Mouse (Mus musculus): ENCODE measurements around the gene Pdk1. TPM values are rescaled to one million over a fixed set of nuclear protein-coding genes. Genes with fewer than 3 reads are reported as not detected.

Gene Pdk1
- polyA plus RNA-seq, 2 experiments from 2014 or later = 27.8 to 41.8 TPM

DNA sequence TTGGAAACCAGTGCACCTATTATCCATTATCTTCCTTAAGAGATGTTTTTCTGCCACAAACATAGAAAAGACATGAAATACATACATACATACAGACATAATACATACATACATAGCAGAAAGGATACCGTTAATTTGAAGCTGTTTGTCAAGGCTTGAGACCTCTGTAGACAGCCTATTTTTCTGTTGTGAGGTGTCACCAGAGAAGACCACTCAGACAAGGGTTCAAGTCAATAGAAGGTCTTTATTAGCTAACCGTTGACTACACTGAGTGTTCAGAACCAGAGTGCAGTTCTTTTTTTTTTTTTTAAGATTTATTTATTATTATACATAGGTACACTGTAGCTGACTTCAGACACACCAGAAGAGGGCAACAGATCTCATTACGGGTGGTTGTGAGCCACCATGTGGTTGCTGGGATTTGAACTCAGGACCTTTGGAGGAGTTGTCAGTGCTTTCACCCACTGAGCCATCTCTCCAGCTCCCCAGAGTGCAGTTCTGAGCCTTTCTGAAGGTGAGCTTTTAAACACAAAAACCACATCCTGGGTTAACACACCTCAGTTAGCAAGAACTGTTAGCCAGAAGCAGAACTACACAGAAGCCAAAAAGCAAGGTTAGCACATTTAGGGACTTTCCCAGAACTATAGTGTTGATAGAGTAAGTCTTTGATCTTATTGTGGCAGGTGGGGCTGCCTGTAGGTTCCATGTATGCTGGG lies 68.1 kb downstream of the Pdk1 start:
- ATAC-seq = peak; percentile 97

GRCm38 (mm10) chr2:71941721-71942087 lies 68.7 kb downstream of the Pdk1 start:
- peak; percentile 57 for ATAC-seq

DNA sequence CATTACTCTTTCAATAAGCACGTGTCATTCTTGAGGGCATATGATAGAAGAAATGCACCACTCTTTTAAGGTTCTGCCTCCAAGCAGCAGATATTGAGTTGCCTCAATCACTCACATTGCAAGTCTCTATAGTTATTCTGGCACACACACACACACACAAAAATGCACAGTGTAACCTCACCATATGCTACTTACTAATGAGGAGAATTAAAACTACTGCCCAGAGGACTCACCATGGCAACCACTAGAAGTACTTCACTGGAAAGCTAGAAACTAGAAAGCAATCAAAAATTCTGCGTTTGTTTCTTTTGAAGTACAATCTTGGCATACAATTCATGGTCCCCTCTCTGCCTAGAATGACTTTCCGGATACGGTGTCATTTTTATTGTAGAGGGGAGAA lies 78.2 kb downstream of the Pdk1 start:
- no peak for ATAC-seq

Other genes with a start within 250 kb of the Pdk1 start
- 10 to 100 TPM; 43.6 to 60.4 TPM for gene Itga6, start 127.6 kb upstream of the Pdk1 start, polyA plus RNA-seq (2017; shearing (Covaris generic))
- 1 to 10 TPM; 5.4 to 5.5 TPM for gene Rapgef4, start 108.0 kb downstream of the Pdk1 start, polyA plus RNA-seq (2017; shearing (Covaris generic))

Measured in activated CD4-positive, CD25-positive, alpha-beta regulatory T cell, adult 4 months (primary cell).